Mouse (Mus musculus) ES-E14 (cell line): ENCODE results near the gene Adamts20. TPM values are rescaled to one million over a fixed set of nuclear protein-coding genes. Genes with fewer than 3 reads are reported as not detected.

Source experiments
- DNase-seq: peaks from one replicate; pipeline ENCODE4 v3.0.0-alpha.2; 2013; ENCODE audit warnings: low read depth, low spot score
- H3K27ac ChIP-seq: 2 replicates; pipeline ENCODE4 v1.5.1; 2012; ENCODE audit warnings: low read depth, mild to moderate bottlenecking, low read length, moderate library complexity, mixed read lengths; ENCODE audit not compliant: poor library complexity, insufficient read depth, severe bottlenecking
- H3K36me3 ChIP-seq: 2 replicates; pipeline ENCODE4 v1.6.1; 2012; ENCODE audit warnings: mild to moderate bottlenecking, low read length, moderate library complexity, mixed read lengths; ENCODE audit not compliant: control insufficient read depth, poor library complexity, insufficient read depth, severe bottlenecking
- H3K4me1 ChIP-seq, 2 experiments: fragments of 150-350 bp in 1 of 2; sonication (generic) in 1 of 2; 2 replicates each; pipeline ENCODE4 v1.6.1; 2012; ENCODE audit warnings: low read length in 2 of 2, mild to moderate bottlenecking in 1 of 2, mixed read lengths in 1 of 2; ENCODE audit not compliant: control insufficient read depth in 2 of 2, insufficient read depth in 2 of 2, poor library complexity in 1 of 2
- H3K4me3 ChIP-seq, 2 experiments: fragments of 150-350 bp in 1 of 2; sonication (generic) in 1 of 2; 2 replicates each; pipeline ENCODE4 v1.5.1; 2012; ENCODE audit warnings: low read length in 2 of 2, low read depth in 1 of 2, mild to moderate bottlenecking in 1 of 2, mixed read lengths in 1 of 2; ENCODE audit not compliant: insufficient read depth in 1 of 2, poor library complexity in 1 of 2, severe bottlenecking in 1 of 2
- H3K9ac ChIP-seq: 2 replicates; pipeline ENCODE4 v1.6.1; 2012; ENCODE audit warnings: low read depth, mild to moderate bottlenecking, low read length, mixed read lengths; ENCODE audit not compliant: poor library complexity, insufficient read depth, severe bottlenecking
- H3K9me3 ChIP-seq: fragments of 150-350 bp; sonication (generic); 2 replicates; pipeline ENCODE4 v1.6.1; 2012; ENCODE audit warnings: low read depth, mild to moderate bottlenecking, low read length; ENCODE audit not compliant: control insufficient read depth, insufficient read depth
- CHD2 ChIP-seq: IDR thresholded peaks from 2 replicates; pipeline ENCODE4 v1.6.1; 2014; ENCODE audit warnings: mild to moderate bottlenecking, low read depth, low read length, inconsistent platforms
- HCFC1 ChIP-seq: IDR thresholded peaks from 2 replicates; pipeline ENCODE4 v1.6.1; 2012; ENCODE audit warnings: low read length, inconsistent platforms, borderline replicate concordance; ENCODE audit not compliant: insufficient read depth
- MAFK ChIP-seq: IDR thresholded peaks from 2 replicates; pipeline ENCODE4 v1.6.1; 2014; ENCODE audit warnings: mild to moderate bottlenecking, low read depth, low read length, inconsistent platforms; ENCODE audit not compliant: insufficient read depth
- ZC3H11A ChIP-seq: IDR thresholded peaks from 2 replicates; pipeline ENCODE4 v1.6.1; 2012; ENCODE audit warnings: low read depth, mild to moderate bottlenecking, inconsistent platforms, low read length, borderline replicate concordance
- ZNF384 ChIP-seq: IDR thresholded peaks from 2 replicates; pipeline ENCODE4 v1.6.1; 2012; ENCODE audit warnings: low read depth, low read length, inconsistent platforms
- in situ Hi-C, 2 experiments: fragments of 600-800 bp; cut with MboI; formaldehyde crosslinking; loops; one replicate each; pipeline ENCODE4 v1.15.1; 2025; ENCODE audit warnings: low sequenced_read_pairs in 2 of 2, inconsistent platforms in 1 of 2; ENCODE audit not compliant: unreplicated experiment in 2 of 2
- total RNA-seq: library from RNA; depleted of rRNA; stranded (reverse); fragments of 300-350 nt; gene quantifications from 2 replicates; pipeline ENCODE4 v1.2.3, GENCODE M21; 2012

The Adamts20 gene
- total RNA-seq, 1 experiment, result 0.80 TPM

DNA sequence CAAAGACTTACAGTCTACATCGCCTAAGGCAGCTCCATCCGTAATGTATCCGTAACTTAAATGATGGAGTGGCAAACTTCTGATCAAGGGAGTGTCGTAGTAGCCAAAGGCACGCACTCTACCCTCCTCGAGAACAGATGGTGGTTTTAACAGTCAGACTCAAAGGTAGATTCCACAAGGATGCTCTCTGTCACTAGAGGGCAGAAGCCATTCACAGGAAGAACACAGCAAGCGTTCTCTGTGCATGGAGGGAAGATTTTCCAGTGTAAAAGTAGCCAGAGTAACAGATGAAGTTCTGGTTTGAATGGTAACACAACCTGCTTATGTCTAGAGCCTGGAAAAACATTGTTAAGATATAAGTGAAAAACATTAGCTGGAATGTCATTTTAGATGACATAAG, 92.7 kb downstream of the Adamts20 start:
- DNase-seq, result no peak

GRCm38 (mm10) chr15:94349052-94349451, 116.2 kb downstream of the Adamts20 start:
- Histone ChIP-seq H3K27ac (no peak overlapping the region), H3K36me3 (no peaks in the 10 kb centered on the region), H3K4me1 (no peaks in the 10 kb centered on the region), H3K4me3 (no peak overlapping the region), H3K9me3 (no peaks in the 10 kb centered on the region), H3K9ac (no peak overlapping the region)
- TF ChIP-seq HCFC1 (no peak), CHD2 (no peak), ZC3H11A (no peak), ZNF384 (no peak), MAFK (no peak)
- DNase-seq, result no peak
- in situ Hi-C loops, result no loop called here

More for the DNA sequence above, 92.7 kb downstream of the Adamts20 start:
- no peaks in the 10 kb centered on the region for H3K4me1 ChIP-seq
- H3K36me3 ChIP-seq, result no peaks in the 10 kb centered on the region
- no peak overlapping the region for H3K4me3 ChIP-seq
- no peak for TF ChIP-seq MAFK
- TF ChIP-seq ZNF384, result no peak
- no peak for TF ChIP-seq CHD2
- TF ChIP-seq ZC3H11A, result no peak
- no peak for TF ChIP-seq HCFC1
- no peak overlapping the region for H3K27ac ChIP-seq
- in situ Hi-C loops, result no loop called here
- H3K9me3 ChIP-seq, result no peaks in the 10 kb centered on the region
- H3K9ac ChIP-seq, result no peak overlapping the region

GRCm38 (mm10) chr15:94344317-94344716, 120.9 kb downstream of the Adamts20 start:
- DNase-seq, result peak; percentile 22
- Histone ChIP-seq H3K36me3 (no peaks in the 10 kb centered on the region), H3K4me3 (no peak overlapping the region), H3K4me1 (no peaks in the 10 kb centered on the region), H3K9me3 (no peaks in the 10 kb centered on the region), H3K27ac (no peak overlapping the region), H3K9ac (no peak overlapping the region)
- TF ChIP-seq HCFC1, result no peak
- in situ Hi-C loops, result no loop called here

GRCm38 (mm10) chr15:94342365-94342764, 122.9 kb downstream of the Adamts20 start:
- Histone ChIP-seq H3K4me1 (no peaks in the 10 kb centered on the region), H3K9ac (no peak overlapping the region), H3K27ac (no peak overlapping the region), H3K9me3 (no peaks in the 10 kb centered on the region), H3K36me3 (no peaks in the 10 kb centered on the region), H3K4me3 (no peak overlapping the region)
- TF ChIP-seq HCFC1 (no peak), MAFK (no peak), CHD2 (no peak), ZNF384 (no peak), ZC3H11A (no peak)
- in situ Hi-C loops, result no loop called here
- peak; percentile 50 for DNase-seq

GRCm38 (mm10) chr15:94339011-94339410, 126.2 kb downstream of the Adamts20 start:
- no peak overlapping the region for H3K27ac ChIP-seq
- H3K36me3 ChIP-seq, result no peaks in the 10 kb centered on the region
- no peak for DNase-seq
- no peak for TF ChIP-seq ZC3H11A
- TF ChIP-seq ZNF384, result no peak
- no peak for TF ChIP-seq MAFK
- no peak for TF ChIP-seq HCFC1
- TF ChIP-seq CHD2, result no peak
- in situ Hi-C loops, result no loop called here
- no peak overlapping the region for H3K4me3 ChIP-seq
- H3K9ac ChIP-seq, result no peak overlapping the region
- no peaks in the 10 kb centered on the region for H3K4me1 ChIP-seq
- H3K9me3 ChIP-seq, result no peaks in the 10 kb centered on the region
